Mouse (Mus musculus) left cerebral cortex, postnatal 4 days (tissue): ENCODE measurements around the gene Ptprn2. TPM values are rescaled to one million over a fixed set of nuclear protein-coding genes. Genes with fewer than 3 reads are reported as not detected.

ENCODE experiments used
- DNase-seq: peaks from one replicate; pipeline ENCODE4 v3.0.0-alpha.2; 2022
- intact Hi-C: fragments of 180-260 bp; cut with DNase I; formaldehyde crosslinking; loops from one replicate; pipeline ENCODE4 v1.15.1; 2025
- total RNA-seq, 2 experiments: library from RNA; stranded (reverse); gene quantifications; 2 replicates each; pipeline ENCODE4 v1.2.3; 2021

Ptprn2 gene
- total RNA-seq, 2 experiments from 2014 or later: 172 to 180 TPM

DNA sequence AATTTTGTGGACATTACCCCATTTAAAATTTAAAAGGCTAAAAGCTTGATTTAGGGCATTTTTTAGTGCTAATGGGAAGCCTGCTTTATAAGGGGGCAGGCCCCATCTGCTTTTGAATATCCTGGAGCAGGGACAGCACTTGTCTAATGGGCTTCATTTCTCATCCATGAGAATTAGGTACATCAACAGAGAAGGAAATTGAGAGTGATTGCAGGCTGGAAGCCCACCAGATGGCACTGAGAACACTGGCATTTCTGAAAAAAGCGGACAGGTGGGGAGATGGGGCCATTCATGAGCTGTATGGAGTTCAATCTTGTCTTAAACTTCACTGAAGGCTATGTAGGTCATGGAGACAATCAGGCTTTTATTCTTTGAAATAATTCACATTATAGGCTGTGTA lies 267.3 kb downstream of the Ptprn2 start:
- intact Hi-C loops: no loop called here
- peak; percentile 18 for DNase-seq

DNA sequence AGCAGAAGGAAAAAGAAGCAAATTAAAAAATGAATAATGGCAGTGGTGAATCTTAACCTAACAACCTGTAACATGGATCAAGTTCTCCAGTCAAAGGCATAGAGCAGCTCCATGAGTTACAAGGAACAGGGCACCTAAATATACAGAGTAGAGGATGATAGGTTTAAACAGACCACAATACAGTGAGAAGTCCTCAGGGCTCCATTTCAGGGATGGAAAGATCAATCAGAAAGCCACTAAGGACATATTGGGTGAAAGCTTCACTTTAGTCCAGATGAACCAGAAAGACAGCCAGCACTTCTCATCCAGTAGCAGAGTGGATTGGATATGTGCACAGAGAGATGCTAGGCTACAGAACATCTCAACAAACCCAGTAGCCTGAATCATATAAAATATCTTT lies 278.4 kb downstream of the Ptprn2 start:
- DNase-seq: no peak
- intact Hi-C loops: no loop called here

DNA sequence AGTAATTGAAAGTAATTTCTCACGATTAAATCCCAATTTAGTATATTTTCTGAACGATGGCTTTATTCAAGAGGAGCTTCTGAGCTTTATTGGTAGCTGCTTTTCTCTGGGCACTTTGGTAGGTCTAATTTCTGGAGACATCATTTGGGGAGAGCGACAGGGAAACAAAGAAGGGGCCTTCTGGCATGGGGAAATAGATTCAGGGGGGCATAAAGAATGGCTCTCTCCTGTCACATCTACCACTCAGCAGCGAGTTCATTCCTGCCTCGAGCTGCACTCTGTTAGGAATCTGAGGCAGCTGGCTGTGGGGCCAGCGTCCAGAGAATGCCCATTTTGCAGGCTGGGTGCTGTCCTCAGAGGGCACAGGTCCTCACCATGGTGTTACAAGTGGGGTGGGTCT lies 285.4 kb downstream of the Ptprn2 start:
- no peak for DNase-seq
- intact Hi-C loops: no loop called here

DNA sequence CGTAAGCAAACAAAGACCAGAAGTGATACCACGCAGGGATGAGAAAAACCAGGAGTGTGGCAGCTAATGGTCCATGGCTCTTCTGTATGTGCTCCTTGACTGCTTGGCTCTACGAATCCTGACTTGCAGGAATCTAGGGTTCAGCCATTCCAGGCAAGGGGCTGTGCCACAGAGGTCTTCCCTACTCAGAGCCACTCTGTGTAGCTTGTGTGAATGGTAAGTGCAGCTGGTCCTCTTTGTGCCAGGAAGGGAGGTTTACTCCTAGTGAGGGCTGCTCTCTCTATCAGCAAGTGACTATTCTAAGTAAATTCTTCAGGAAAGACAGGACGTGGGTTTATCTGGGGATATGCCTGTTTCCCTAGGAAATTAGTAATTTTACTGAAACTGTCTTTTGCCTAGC lies 286.0 kb downstream of the Ptprn2 start:
- DNase-seq: no peak
- intact Hi-C loops: no loop called here

DNA sequence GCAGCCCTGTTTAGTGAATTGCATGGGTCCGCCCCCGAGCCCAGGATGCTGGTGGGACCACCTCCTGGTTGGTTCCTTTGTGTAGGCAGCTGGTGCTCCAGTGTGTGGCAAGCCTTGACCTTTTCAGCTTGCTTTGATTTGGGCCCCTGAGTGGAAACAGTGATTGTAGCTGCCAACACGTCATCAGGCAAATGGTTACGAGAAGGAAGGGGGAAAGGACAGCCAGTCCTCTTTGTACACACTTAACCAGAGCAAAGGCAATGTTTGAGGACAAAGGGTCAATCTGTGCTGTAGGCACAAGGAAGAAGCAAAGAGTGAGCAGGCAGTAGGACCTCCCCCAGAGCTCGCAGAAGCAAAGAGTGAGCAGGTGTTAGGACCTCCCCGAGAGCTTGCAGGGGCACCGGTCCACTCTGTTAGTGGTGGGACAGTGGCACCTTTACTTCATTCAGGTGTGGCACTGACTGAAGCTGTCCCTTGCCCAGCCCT lies 286.6 kb downstream of the Ptprn2 start:
- peak; percentile 17 for DNase-seq
- intact Hi-C loops: no loop called here

DNA sequence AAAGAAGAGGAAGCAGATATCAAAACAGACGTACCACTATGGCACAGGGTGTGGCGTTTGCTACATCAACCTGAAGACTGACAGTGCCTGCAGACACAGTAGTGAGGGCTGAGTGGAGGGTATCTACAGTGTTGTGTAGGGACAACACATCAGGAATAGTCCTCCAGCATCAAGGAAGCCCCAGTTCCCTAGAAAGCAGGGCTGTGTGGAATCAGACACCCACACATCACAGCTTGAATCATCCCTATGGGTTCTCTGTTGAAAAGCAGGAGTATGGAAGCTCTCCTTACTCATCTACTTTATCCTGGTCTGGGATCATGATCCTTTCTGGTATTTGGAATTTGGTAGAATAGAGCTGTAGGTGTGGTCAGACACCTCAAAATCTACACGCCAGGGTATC lies 287.8 kb downstream of the Ptprn2 start:
- DNase-seq: no peak
- intact Hi-C loops: no loop called here

DNA sequence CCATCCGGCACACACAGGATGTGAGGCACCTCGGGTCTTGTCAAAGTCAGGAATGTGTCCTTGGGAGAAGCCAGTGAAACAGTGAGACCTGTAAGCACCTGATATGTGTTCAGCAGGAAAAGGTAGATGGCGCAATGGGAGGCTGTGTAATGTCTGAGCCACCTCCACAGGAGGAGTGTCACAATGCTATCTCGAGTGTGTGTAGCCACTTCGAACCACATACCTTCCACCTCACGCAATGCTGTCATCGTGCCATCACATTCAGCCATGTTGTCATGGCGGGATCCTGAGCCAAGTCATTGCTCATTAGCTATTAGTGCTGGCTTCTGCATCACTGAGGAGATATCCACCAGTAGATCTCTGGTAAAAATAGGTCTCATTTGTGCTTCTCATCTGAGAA lies 290.9 kb downstream of the Ptprn2 start:
- DNase-seq: no peak
- intact Hi-C loops: no loop called here

DNA sequence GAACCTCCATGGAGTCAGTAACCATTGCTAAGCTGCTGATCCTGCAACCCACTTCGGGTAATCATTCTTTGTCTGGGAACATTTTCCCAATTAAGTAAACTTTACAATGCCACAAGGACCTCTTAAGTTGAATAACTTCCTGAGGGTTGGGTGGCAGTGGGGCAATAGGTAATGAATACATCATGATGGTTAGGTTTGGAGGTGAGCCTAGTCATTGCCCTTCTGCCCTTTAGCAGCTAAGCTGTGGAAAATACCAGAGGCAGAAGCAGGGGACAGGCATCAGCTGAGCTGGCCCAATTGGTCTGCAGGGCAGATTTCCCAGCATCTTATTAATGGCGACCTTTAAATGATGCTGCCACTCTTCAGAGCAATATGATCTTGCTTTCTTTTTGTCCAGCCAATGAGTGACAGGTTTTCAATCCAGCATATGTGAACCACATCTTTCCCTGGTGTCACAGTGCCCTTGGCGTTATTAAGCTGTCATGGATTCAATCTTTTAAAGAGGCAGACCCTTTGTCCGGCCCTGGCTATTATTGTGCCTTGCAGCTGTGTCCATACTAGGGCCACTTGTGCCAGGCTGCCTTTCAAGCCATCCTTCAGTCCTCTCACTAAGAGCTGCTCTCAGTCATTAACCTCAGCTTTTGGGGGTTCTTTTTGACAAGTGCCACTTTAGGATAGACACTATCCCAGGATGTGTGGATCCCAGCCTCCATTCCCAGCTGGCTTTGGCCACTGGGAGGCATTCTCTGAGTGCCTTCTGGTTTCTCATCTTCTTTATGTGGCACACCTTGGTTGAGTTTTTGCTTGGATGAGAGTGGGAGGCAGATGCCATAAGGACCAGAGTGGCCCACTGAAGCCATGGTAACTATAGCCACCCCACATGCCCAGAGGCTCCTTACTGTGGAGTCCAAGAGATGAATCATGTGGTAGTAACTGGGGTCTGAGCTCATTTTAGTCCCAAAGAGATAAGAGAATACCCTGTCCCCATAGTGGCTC lies 292.9 kb downstream of the Ptprn2 start:
- intact Hi-C loops: no loop called here
- no peak for DNase-seq

DNA sequence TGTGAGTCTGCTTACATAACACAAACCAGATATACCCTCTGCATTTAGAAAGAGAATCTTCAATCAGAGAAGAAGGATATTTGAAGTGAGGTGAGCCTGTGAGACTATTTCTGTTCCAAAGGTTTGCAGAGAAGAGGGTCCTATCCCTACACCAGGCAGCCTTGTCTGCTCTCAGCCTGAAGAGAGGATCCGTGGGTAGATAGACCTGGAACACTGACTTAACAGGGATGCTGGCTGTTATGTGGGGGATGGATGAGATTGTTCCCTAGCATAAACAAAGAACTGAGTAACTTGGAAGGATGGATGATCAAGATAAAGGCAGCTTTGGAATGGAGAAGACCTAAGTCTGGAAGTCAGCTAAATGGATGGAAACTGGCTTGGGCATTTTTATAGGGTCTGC lies 294.9 kb downstream of the Ptprn2 start:
- intact Hi-C loops: no loop called here
- no peak for DNase-seq

DNA sequence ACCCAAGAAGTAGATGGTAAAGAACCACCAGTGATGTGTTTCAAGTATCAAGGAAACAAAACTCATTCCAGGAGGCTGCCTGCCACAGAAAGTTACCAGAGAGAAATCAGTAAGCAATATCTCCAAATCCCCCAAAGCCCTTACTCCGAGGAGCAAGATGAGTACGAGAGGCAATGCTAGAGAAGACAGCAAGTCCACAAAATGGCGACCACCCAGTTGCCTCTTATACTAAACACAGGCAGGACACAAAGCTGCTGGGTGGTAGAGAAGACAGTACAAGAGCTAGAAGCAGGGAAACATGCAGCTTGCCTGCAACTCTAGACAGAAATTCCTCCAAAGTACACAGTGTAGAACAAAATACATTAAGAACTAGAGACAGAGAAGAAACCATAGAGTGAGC lies 300.2 kb downstream of the Ptprn2 start:
- DNase-seq: no peak
- intact Hi-C loops: no loop called here

DNA sequence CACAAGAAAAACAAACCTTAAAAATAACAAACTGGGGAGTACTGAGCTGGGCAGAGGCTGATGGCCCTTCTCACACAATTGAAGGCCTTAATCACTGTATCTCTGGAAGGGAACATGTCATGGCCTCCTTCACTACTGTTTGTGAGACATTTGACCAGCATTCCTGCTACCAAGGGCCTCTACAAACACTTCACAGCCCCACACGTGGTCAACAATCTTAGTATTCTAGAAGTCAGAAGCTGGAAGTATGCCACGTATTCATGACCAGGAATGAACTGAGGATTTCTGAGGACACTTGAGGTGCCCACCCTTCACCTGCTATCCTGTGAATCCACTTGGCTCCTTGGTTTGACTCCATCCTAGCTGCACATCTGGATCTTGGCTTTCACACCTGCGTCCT lies 302.8 kb downstream of the Ptprn2 start:
- intact Hi-C loops: no loop called here
- DNase-seq: no peak

DNA sequence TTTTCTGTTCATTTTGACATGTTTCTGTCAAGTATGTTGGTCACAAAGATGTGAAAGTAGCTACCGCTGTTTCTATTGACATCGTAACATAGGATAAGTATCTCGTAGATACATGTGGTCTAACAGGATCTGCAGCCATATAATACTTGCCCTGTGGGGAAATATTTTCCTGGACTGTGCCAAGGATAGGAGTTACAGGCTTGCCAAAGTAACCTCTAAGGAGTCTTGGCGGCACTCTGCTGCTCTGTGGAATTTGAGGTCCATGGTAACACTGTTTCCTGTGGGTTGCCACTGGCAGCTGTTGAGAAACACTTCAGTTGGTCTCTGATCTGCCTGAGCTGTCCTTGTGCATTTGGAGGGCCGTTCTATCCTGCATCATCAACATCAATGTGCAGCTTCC lies 317.8 kb downstream of the Ptprn2 start:
- DNase-seq: no peak
- intact Hi-C loops: no loop called here

DNA sequence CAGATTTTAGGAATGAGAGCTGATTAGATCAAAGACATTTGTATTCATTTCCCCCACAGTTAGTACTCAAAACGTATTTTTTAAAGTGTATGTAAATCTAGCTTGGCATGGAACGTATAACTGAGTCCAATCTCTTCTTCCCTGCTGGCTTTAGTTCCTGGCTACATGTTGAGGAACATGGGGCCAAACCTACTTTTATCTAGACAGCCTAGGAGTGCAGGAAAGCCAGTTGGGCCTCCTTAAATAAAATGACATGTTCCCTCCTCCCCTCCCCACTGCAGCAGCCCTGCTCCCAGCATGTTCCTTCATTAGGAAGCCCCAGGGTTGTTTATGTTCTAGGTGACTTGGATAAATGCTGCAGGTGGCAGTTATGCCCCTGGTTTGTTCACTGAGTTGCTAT lies 319.2 kb downstream of the Ptprn2 start:
- intact Hi-C loops: no loop called here
- no peak for DNase-seq

DNA sequence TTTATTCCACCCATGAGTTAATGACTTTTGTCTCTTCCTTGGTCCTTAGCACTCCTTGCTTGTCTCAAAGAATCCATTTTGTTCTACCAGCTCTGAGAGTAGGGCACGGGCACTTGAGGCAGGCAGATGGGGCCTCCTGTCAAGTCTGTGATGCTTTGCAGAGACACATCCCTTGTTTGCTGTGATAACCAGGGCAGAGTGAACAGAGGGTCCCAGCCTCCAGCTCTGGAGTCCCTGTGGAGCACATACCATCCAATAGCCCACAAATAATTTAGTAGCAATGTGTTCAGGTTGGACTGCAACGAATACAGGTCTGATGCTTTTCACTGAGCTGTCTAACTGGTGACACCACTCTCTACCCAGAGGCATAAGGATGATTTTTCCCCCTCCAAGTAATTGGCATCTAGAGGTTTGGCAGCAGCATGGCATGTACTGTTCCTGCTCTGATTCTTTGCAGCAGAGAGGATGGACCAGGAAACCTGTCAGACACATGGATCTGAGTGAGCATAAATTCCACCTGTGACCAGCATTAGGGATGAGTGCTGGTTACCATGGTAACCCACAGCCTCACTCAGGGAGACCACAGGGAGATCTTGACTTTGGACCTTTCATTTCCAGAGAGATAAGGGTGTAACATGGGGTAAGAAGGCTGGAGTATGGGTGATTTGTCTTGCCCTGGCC lies 319.7 kb downstream of the Ptprn2 start:
- intact Hi-C loops: no loop called here
- DNase-seq: no peak

DNA sequence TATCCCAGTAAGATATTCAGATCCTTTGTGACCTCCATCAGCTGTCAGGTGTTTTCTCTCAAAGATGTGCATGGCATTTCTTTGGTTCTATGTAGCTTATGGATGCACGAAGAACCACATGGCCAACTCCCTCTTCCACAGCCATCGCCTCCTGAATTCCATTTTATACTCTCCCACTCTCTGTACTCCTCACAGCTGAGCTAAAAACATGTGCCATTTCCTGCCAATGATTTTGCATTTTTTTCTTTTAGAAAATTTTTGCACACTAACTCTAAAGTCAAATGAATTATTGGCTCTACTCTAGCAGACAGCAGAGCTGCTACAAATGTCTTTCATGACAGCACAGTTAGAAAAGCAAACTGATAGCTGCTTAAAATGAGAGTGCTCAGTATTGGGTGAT lies 320.6 kb downstream of the Ptprn2 start:
- DNase-seq: no peak
- intact Hi-C loops: no loop called here

DNA sequence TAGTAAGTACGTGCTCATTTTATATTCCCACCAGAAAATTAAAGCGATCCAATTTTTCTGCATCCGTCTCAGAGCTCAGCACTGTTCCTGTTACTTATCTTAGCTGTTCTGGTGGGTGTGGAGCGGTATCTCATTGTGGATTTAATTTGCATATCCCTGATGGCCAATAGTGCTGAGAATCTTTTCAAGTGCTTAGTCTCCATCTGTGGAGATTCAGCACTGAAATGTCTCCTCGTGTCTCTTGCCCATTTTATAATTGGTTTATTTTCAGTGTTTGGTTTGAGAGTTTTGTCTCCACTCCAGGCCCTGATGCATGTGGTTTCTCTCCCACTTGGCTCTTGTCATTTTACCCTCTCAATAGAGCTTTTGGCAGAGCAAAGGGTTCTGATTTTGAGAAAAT lies 327.5 kb downstream of the Ptprn2 start:
- intact Hi-C loops: no loop called here
- DNase-seq: no peak

DNA sequence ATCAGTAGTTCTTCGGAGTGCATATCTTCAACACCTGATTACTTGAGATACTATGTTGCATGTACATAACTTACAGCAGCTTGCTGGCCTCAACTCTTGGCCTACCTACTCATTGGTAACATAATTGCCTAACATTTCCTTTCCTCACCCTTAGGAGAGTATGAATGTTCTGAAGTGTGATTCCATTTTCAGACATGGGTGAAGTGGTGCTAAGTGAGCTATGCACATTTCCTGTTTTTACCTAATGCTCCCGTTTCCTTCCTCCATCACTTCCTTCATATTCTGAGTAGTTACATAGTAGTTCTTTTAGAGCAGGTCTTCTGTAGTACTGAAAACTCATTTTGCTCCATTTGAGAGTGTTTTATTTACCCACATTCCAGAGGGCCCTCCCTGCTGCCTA lies 334.3 kb downstream of the Ptprn2 start:
- DNase-seq: no peak
- intact Hi-C loops: no loop called here

DNA sequence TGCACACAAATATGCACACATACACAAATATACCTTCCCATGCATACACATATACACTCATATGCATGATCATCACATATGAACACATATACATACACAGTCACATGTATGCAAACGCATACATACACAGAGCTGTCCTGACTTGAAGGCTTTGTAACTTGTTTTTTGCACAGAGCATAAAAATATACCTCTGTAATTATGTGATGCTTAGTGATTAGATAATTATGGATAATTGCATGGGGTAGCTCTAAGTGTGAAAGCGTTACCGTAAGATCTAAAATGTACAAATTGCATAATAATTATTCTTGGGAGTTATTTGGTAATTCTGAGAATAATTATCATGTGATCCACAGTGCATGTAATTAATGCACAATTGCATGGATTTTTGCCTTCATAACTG lies 337.8 kb downstream of the Ptprn2 start:
- intact Hi-C loops: no loop called here
- DNase-seq: no peak

DNA sequence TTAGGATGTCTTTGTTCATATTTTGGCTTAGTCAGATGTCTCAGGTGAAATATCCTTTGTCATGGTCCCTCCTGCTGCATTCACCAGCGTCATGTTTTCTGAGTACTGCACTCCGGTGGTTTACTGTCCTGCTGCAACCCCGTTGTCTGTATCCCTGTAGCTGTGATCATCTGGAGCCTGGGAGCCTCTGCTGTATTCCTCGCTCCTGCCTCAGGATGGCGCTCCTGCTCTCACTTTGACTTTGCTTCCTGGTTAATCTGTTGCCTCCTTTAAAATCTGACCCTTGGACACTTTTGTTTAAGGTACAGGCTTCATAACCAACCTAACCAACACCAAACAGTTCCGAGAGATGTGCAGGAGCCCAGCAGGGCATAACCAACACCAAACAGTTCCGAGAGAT lies 342.2 kb downstream of the Ptprn2 start:
- no peak for DNase-seq
- intact Hi-C loops: no loop called here

DNA sequence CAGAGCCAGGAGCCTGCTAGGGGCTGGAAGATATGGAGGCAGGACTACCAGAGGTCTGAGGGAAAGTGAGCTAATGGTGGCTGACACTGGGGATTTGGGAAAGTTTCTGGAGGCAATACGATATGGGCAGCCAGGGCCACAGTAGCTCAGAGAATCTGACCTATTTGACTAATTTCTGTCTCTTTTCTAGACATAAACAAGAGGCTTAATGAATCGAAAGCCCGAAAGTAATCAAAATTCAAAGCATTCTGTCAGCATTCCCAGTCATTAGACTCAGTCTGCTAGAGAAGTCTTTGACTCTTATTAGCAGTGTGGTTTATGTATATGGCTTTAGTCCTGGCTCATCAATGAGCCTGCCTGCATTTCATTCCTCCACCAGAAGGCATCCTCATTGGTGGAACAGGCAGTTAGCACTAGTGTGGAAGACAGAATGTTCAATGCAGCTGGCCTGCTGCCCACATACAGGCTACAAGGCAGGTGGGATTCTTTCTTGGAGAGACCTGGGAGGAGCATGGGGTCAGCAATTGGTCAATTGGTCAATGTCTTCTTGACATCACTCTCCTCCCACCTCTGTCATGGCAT lies 353.2 kb downstream of the Ptprn2 start:
- DNase-seq: no peak
- intact Hi-C loops: no loop called here

DNA sequence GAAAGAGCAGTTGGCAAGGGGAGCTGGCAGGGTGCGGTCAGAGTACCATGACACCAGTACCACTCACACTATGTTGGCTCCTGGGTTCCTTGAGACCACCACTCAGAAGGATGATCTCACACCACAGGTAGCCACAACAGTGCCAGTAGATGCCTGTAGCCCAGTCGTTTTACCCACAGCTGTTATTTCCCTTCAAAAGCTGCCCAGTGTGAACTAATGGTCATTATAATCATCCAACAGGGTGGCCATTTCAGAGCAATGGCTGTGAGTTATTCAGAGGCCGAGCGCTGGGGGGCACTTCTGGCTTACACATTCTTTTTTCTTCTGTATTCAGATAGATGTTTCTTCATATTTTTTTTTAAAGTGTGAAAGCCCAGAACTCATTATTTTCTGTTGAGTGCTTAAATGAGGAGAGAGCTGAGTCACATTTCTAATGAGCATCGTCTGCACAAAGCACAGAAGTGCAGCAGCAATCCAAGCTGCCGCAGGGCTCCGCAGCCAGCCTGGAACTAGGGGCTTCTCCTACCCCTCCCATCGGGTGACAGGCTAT lies 357.3 kb downstream of the Ptprn2 start:
- peak; percentile 9 for DNase-seq
- intact Hi-C loops: no loop called here
